Mouse (Mus musculus) bone marrow macrophage, adult 2 months (primary cell): ENCODE measurements at regions not wholly inside any gene's neighbourhood (a gene's known extent, or its start where the extent isn't known, plus 50 kb on each side); places are given as distances from the start of the nearest gene placed in this dataset.

ENCODE experiments used
- CTCF ChIP-seq: IDR thresholded peaks from 2 replicates; pipeline ENCODE4 v1.5.1; 2012; ENCODE audit warnings: low read depth, mild to moderate bottlenecking, low read length, moderate library complexity
- POLR2A ChIP-seq: IDR thresholded peaks from 2 replicates; pipeline ENCODE4 v1.6.1; 2012; ENCODE audit warnings: mild to moderate bottlenecking, low read depth, low read length, borderline replicate concordance

DNA sequence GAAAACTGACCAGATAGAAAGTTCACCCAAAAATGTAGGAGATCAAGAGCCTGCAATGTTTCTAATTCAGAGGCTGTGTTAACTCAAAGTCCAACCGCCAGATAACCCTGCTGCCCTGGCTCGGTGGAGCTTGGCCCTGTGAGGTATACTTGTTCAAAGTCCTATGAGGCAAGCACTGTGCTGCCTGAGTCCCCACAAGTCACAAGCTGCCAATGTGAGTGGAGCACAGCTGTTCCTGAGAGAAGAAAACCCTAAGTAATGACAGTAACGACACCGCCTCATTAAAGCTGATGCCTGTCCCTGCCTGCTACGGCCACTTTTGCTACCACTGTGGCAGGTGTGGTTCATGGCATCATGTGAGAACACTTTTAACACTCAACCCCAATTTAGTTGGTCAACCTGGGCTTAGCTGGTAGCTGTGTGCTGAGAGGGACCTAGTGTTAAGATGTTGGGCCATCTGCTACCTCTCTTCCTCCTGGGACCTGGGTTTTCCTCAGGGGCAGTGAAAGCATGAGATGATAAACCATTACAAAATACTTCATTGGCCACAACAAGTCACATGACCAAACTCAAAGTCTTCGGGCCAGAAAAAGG lies 178.2 kb upstream of the Afdn start:
- no peak for TF ChIP-seq POLR2A
- no peak for TF ChIP-seq CTCF
